Mouse (Mus musculus) limb, embryonic 10.5 days (tissue): ENCODE results near the gene Elfn2. TPM values are rescaled to one million over a fixed set of nuclear protein-coding genes. Genes with fewer than 3 reads are reported as not detected.
A peak's percentile ranks its signal among the peaks of the same experiment; 100 is the strongest.

Experiments
- DNase-seq: peaks from one replicate; pipeline ENCODE4 v3.0.0-alpha.2; 2017; ENCODE audit warnings: low spot score
- H3K27ac ChIP-seq: fragments of 300-500 bp; sonication (generic); 2 replicates; pipeline ENCODE4 v1.5.1; 2016; ENCODE audit warnings: mild to moderate bottlenecking
- H3K27me3 ChIP-seq: fragments of 300-500 bp; sonication (generic); 2 replicates; pipeline ENCODE4 v1.6.1; 2016; ENCODE audit warnings: low read depth, mild to moderate bottlenecking; ENCODE audit not compliant: poor library complexity, severe bottlenecking
- H3K36me3 ChIP-seq: fragments of 300-500 bp; sonication (generic); 2 replicates; pipeline ENCODE4 v1.6.1; 2016; ENCODE audit warnings: mild to moderate bottlenecking, moderate library complexity
- H3K4me1 ChIP-seq: fragments of 300-500 bp; sonication (generic); 2 replicates; pipeline ENCODE4 v1.6.1; 2016
- H3K4me3 ChIP-seq: fragments of 300-500 bp; sonication (generic); 2 replicates; pipeline ENCODE4 v1.5.1; 2016; ENCODE audit warnings: mild to moderate bottlenecking, moderate library complexity
- H3K9me3 ChIP-seq: fragments of 300-500 bp; sonication (generic); replicated peaks from 2 replicates; pipeline ENCODE4 v1.6.1; 2016; ENCODE audit warnings: mild to moderate bottlenecking
- WGBS: fragments of 180-500 bp; shearing (Covaris S2); methylation state at CpG from one replicate; pipeline ENCODE4 v1.1.7; 2016; 5-methylcytosine and 5-hydroxymethylcytosine counted together
- polyA plus RNA-seq: library from polyadenylated mRNA; unstranded; fragments of >200 nt; fragmentation: Nextera tagmentation; extraction: Ambion mirVana; gene quantifications from 2 replicates; pipeline ENCODE4 v1.2.1, GENCODE M21; 2016

Gene Elfn2
- polyA plus RNA-seq, 1 experiment from 2014 or later, result not detected

GRCm38 (mm10) chr15:78715856-78716255 lies 2.7 kb downstream of the Elfn2 start:
- Histone ChIP-seq H3K9me3 (no peaks in the 10 kb centered on the region), H3K27me3 (peaks cover 100% of the 10 kb centered on the region), H3K36me3 (no peaks in the 10 kb centered on the region), H3K4me1 (peaks cover 28% of the 10 kb centered on the region), H3K4me3 (no peak overlapping the region), H3K27ac (no peak overlapping the region)
- DNase-seq, result no peak
- WGBS, result 49% methylated on average over 5 of the region's 5 CpGs

- H3K27ac ChIP-seq, result no peak overlapping the region
- peaks cover 27% of the 10 kb centered on the region for H3K4me1 ChIP-seq
- peaks cover 95% of the 10 kb centered on the region for H3K27me3 ChIP-seq
- 83% methylated on average over 7 of the region's 7 CpGs for WGBS
- no peaks in the 10 kb centered on the region for H3K36me3 ChIP-seq
- no peaks in the 10 kb centered on the region for H3K9me3 ChIP-seq
- DNase-seq, result no peak
- H3K4me3 ChIP-seq, result no peak overlapping the region
Measured at GRCm38 (mm10) chr15:78713751-78714150, 4.8 kb downstream of the Elfn2 start.

GRCm38 (mm10) chr15:78712335-78713258 lies 6.0 kb downstream of the Elfn2 start:
- Histone ChIP-seq H3K27ac (no peak overlapping the region), H3K27me3 (peaks cover 87% of the 10 kb centered on the region), H3K9me3 (no peaks in the 10 kb centered on the region), H3K4me1 (peaks cover 18% of the 10 kb centered on the region), H3K4me3 (peak overlapping the region; percentile 36), H3K36me3 (no peaks in the 10 kb centered on the region)
- DNase-seq, result peak; percentile 45
- WGBS, result 11% methylated on average over 53 of the region's 53 CpGs

GRCm38 (mm10) chr15:78711935-78712334 lies 6.6 kb downstream of the Elfn2 start:
- Histone ChIP-seq H3K27ac (no peak overlapping the region), H3K27me3 (peaks cover 84% of the 10 kb centered on the region), H3K4me1 (peaks cover 18% of the 10 kb centered on the region), H3K4me3 (no peak overlapping the region), H3K9me3 (no peaks in the 10 kb centered on the region), H3K36me3 (no peaks in the 10 kb centered on the region)
- no peak for DNase-seq
- WGBS, result 75% methylated on average over 7 of the region's 7 CpGs

GRCm38 (mm10) chr15:78710634-78711033 lies 7.9 kb downstream of the Elfn2 start:
- H3K4me3 ChIP-seq, result no peak overlapping the region
- DNase-seq, result no peak
- peaks cover 18% of the 10 kb centered on the region for H3K4me1 ChIP-seq
- H3K9me3 ChIP-seq, result no peaks in the 10 kb centered on the region
- H3K27ac ChIP-seq, result no peak overlapping the region
- WGBS, result 63% methylated on average over 6 of the region's 6 CpGs
- H3K36me3 ChIP-seq, result no peaks in the 10 kb centered on the region
- peaks cover 74% of the 10 kb centered on the region for H3K27me3 ChIP-seq

GRCm38 (mm10) chr15:78709767-78710166 lies 8.8 kb downstream of the Elfn2 start:
- no peaks in the 10 kb centered on the region for H3K9me3 ChIP-seq
- no peak for DNase-seq
- H3K4me3 ChIP-seq, result no peak overlapping the region
- H3K4me1 ChIP-seq, result peaks cover 18% of the 10 kb centered on the region
- peaks cover 65% of the 10 kb centered on the region for H3K27me3 ChIP-seq
- H3K27ac ChIP-seq, result no peak overlapping the region
- no peaks in the 10 kb centered on the region for H3K36me3 ChIP-seq
- WGBS, result 42% methylated on average over 7 of the region's 7 CpGs

GRCm38 (mm10) chr15:78706630-78707029 lies 11.9 kb downstream of the Elfn2 start:
- Histone ChIP-seq H3K36me3 (no peaks in the 10 kb centered on the region), H3K27ac (no peak overlapping the region), H3K4me1 (peaks cover 15% of the 10 kb centered on the region), H3K4me3 (no peak overlapping the region), H3K9me3 (no peaks in the 10 kb centered on the region), H3K27me3 (peaks cover 34% of the 10 kb centered on the region)
- WGBS, result 72% methylated on average over 3 of the region's 3 CpGs
- no peak for DNase-seq

- 84% methylated on average over 4 of the region's 4 CpGs for WGBS
- Histone ChIP-seq H3K36me3 (no peaks in the 10 kb centered on the region), H3K27ac (no peak overlapping the region), H3K27me3 (peaks cover 16% of the 10 kb centered on the region), H3K9me3 (no peaks in the 10 kb centered on the region), H3K4me1 (peaks cover 5% of the 10 kb centered on the region), H3K4me3 (no peak overlapping the region)
- DNase-seq, result no peak
Measured at GRCm38 (mm10) chr15:78704824-78705223, 13.7 kb downstream of the Elfn2 start.

- Histone ChIP-seq H3K4me3 (no peak overlapping the region), H3K27me3 (peaks cover 10% of the 10 kb centered on the region; the same call in 1 of the 2 replicates), H3K36me3 (no peaks in the 10 kb centered on the region), H3K4me1 (peaks cover 5% of the 10 kb centered on the region; the same call in 1 of the 2 replicates), H3K27ac (no peak overlapping the region), H3K9me3 (no peaks in the 10 kb centered on the region)
- no peak for DNase-seq
- WGBS, result 77% methylated on average over 3 of the region's 3 CpGs
Measured at GRCm38 (mm10) chr15:78704007-78704406, 14.6 kb downstream of the Elfn2 start.

- no peak for DNase-seq
- 86% methylated on average over 2 of the region's 2 CpGs for WGBS
Measured at GRCm38 (mm10) chr15:78700420-78700819, 18.2 kb downstream of the Elfn2 start.

GRCm38 (mm10) chr15:78699513-78699912 lies 19.1 kb downstream of the Elfn2 start:
- no peak overlapping the region for H3K27ac ChIP-seq
- H3K4me3 ChIP-seq, result no peak overlapping the region
- WGBS, result 74% methylated on average over 3 of the region's 3 CpGs
- no peaks in the 10 kb centered on the region for H3K36me3 ChIP-seq
- no peaks in the 10 kb centered on the region for H3K9me3 ChIP-seq
- DNase-seq, result no peak
- H3K4me1 ChIP-seq, result peaks cover 24% of the 10 kb centered on the region
- H3K27me3 ChIP-seq, result peaks cover 10% of the 10 kb centered on the region; the same call in 1 of the 2 replicates

More at GRCm38 (mm10) chr15:78700420-78700819, 18.2 kb downstream of the Elfn2 start:
- peaks cover 10% of the 10 kb centered on the region; the same call in 1 of the 2 replicates for H3K27me3 ChIP-seq
- no peak overlapping the region for H3K4me3 ChIP-seq
- no peaks in the 10 kb centered on the region for H3K9me3 ChIP-seq
- peaks cover 24% of the 10 kb centered on the region for H3K4me1 ChIP-seq
- H3K36me3 ChIP-seq, result no peaks in the 10 kb centered on the region
- H3K27ac ChIP-seq, result no peak overlapping the region

- no peaks in the 10 kb centered on the region for H3K36me3 ChIP-seq
- H3K4me1 ChIP-seq, result peaks cover 19% of the 10 kb centered on the region
- H3K27ac ChIP-seq, result no peak overlapping the region
- DNase-seq, result no peak
- no peaks in the 10 kb centered on the region for H3K9me3 ChIP-seq
- peaks cover 10% of the 10 kb centered on the region; the same call in 1 of the 2 replicates for H3K27me3 ChIP-seq
- H3K4me3 ChIP-seq, result no peak overlapping the region
- 83% methylated on average over 13 of the region's 13 CpGs for WGBS
Measured at GRCm38 (mm10) chr15:78698491-78699135, 20.0 kb downstream of the Elfn2 start.

GRCm38 (mm10) chr15:78698084-78698483 lies 20.5 kb downstream of the Elfn2 start:
- Histone ChIP-seq H3K4me1 (peaks cover 19% of the 10 kb centered on the region), H3K27ac (no peak overlapping the region), H3K9me3 (no peaks in the 10 kb centered on the region), H3K27me3 (peaks cover 10% of the 10 kb centered on the region; the same call in 1 of the 2 replicates), H3K4me3 (no peak overlapping the region), H3K36me3 (no peaks in the 10 kb centered on the region)
- no peak for DNase-seq
- 55% methylated on average over 5 of the region's 5 CpGs for WGBS
